Mouse (Mus musculus) MEL (cell line): ENCODE measurements around the gene Ltbp3.

ENCODE experiments used
- CHD2 ChIP-seq: IDR thresholded peaks from 2 replicates; pipeline ENCODE4 v1.6.1; 2011; ENCODE audit warnings: low read length, improper control_type of control experiment
- CTCF ChIP-seq, 3 experiments: IDR thresholded peaks in 2 of 3; conservative IDR thresholded peaks in 1 of 3; 2 replicates each; pipeline ENCODE4 v1.5.1; 2011 to 2012; ENCODE audit warnings: low read length in 3 of 3, low read depth in 2 of 3, mild to moderate bottlenecking in 2 of 3, improper control_type of control experiment in 1 of 3, inconsistent platforms in 1 of 3, mixed read lengths in 1 of 3, moderate library complexity in 1 of 3; ENCODE audit not compliant: control insufficient read depth in 1 of 3, insufficient read depth in 1 of 3, poor library complexity in 1 of 3, severe bottlenecking in 1 of 3
- E2F4 ChIP-seq: IDR thresholded peaks from 2 replicates; pipeline ENCODE4 v1.6.1; 2011; ENCODE audit warnings: low read depth, low read length, improper control_type of control experiment, borderline replicate concordance
- EP300 ChIP-seq, 2 experiments: IDR thresholded peaks; 2 replicates each; pipeline ENCODE4 v1.6.1; 2011; ENCODE audit warnings: improper control_type of control experiment in 2 of 2, low read length in 2 of 2, low read depth in 1 of 2, mild to moderate bottlenecking in 1 of 2
- GATA1 ChIP-seq: IDR thresholded peaks from 2 replicates; pipeline ENCODE4 v1.6.1; 2011; ENCODE audit warnings: low read depth, low read length, improper control_type of control experiment
- POLR2A ChIP-seq, 2 experiments: IDR thresholded peaks; 2 replicates each; pipeline ENCODE4 v1.6.1; 2011 to 2012; ENCODE audit warnings: low read length in 2 of 2, mild to moderate bottlenecking in 2 of 2, control low read depth in 1 of 2, improper control_type of control experiment in 1 of 2, low read depth in 1 of 2, moderate library complexity in 1 of 2; ENCODE audit not compliant: control insufficient read depth in 1 of 2, insufficient read depth in 1 of 2, poor library complexity in 1 of 2
- POLR2AphosphoS5 ChIP-seq: IDR thresholded peaks from 2 replicates; pipeline ENCODE4 v1.6.1; 2012; ENCODE audit warnings: low read depth, borderline replicate concordance, mild to moderate bottlenecking, inconsistent platforms, low read length, moderate library complexity, mixed read lengths
- TAL1 ChIP-seq: IDR thresholded peaks from 2 replicates; pipeline ENCODE4 v1.6.1; 2012; ENCODE audit warnings: mild to moderate bottlenecking, inconsistent platforms, low read length, moderate library complexity, mixed read lengths
- TBP ChIP-seq: IDR thresholded peaks from 2 replicates; pipeline ENCODE4 v1.8.0; 2011; ENCODE audit warnings: low read depth, low read length, improper control_type of control experiment
- USF1 ChIP-seq: IDR thresholded peaks from 2 replicates; pipeline ENCODE4 v1.6.1; 2014; ENCODE audit warnings: low read depth, mild to moderate bottlenecking, inconsistent platforms, low read length, improper control_type of control experiment, moderate library complexity
- ZNF384 ChIP-seq: IDR thresholded peaks from 2 replicates; pipeline ENCODE4 v1.6.1; 2012; ENCODE audit warnings: low read depth, mild to moderate bottlenecking, inconsistent platforms, low read length, improper control_type of control experiment

DNA sequence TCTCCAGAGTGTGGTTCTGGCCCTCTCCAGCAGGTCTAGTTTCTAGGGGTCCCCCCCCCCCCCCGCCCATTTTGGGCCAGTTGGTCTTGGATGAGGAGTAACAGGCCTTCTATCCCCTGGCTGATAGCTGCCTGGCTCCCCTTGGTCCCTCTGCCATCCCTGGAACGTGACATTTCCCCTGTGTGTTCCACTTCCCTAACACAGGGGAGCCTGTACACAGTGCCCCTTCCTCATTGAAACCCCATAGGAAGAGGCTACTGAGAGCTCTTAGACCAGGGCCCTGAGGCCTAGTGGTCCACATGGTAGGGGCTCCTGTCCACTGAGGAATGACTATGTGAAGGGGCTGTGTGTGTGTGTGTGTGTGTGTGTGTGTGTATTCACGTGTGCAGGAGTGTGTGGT lies 67.0 kb downstream of the Ltbp3 start:
- no peak for TF ChIP-seq CTCF (IDR thresholded peaks at IDR 0.05 in 2 of 3, conservative IDR thresholded peaks at IDR 0.05 in 1 of 3; ENCODE audit: control insufficient read depth in 1 of 3, insufficient read depth in 1 of 3, low read depth in 2 of 3, low read length in 3 of 3, poor library complexity in 1 of 3, severe bottlenecking in 1 of 3)
- TF ChIP-seq ZNF384: no peak
- TF ChIP-seq POLR2A (IDR thresholded peaks at IDR 0.05; ENCODE audit: control insufficient read depth in 1 of 2, insufficient read depth in 1 of 2, low read depth in 1 of 2, low read length in 2 of 2, poor library complexity in 1 of 2): no peak
- no peak for TF ChIP-seq TAL1
- no peak for TF ChIP-seq CHD2
- no peak for TF ChIP-seq TBP
- no peak for TF ChIP-seq USF1
- TF ChIP-seq EP300 (IDR thresholded peaks at IDR 0.05; ENCODE audit: low read depth in 1 of 2, low read length in 2 of 2): no peak
- no peak for TF ChIP-seq GATA1
- no peak for TF ChIP-seq E2F4
- no peak for TF ChIP-seq POLR2AphosphoS5
